Mouse (Mus musculus) liver, adult (tissue): ENCODE data around the gene Itih2.

Experiments
- GATA4 ChIP-seq: IDR thresholded peaks from 2 replicates; pipeline ENCODE4 v1.6.1; 2014; ENCODE audit warnings: mild to moderate bottlenecking, low read length; ENCODE audit not compliant: insufficient replicate concordance

Gene Itih2

GRCm38 (mm10) chr2:10080310-10081010 lies 50.7 kb downstream of the Itih2 start, which contains the start of the genes Atp5c1 and Kin:
Gene Atp5c1 (minus strand): TSS chr2:10080510.
Gene Kin (plus strand): TSS chr2:10080593.
- no peak for TF ChIP-seq GATA4

GRCm38 (mm10) chr2:10079745-10080309 lies 51.4 kb downstream of the Itih2 start:
- TF ChIP-seq GATA4: no peak

- TF ChIP-seq GATA4: no peak
Measured at GRCm38 (mm10) chr2:10076675-10077074, 54.5 kb downstream of the Itih2 start.

GRCm38 (mm10) chr2:10074470-10074869 lies 56.7 kb downstream of the Itih2 start:
- no peak for TF ChIP-seq GATA4

GRCm38 (mm10) chr2:10071751-10072150 lies 59.4 kb downstream of the Itih2 start:
- no peak for TF ChIP-seq GATA4

- TF ChIP-seq GATA4: no peak
Measured at GRCm38 (mm10) chr2:10058836-10059235, 72.4 kb downstream of the Itih2 start.

GRCm38 (mm10) chr2:10051996-10052395 lies 79.2 kb downstream of the Itih2 start:
- TF ChIP-seq GATA4: no peak

- no peak for TF ChIP-seq GATA4
Measured at GRCm38 (mm10) chr2:10050878-10051277, 80.3 kb downstream of the Itih2 start.

GRCm38 (mm10) chr2:10049456-10049855 lies 81.7 kb downstream of the Itih2 start:
- TF ChIP-seq GATA4: no peak

GRCm38 (mm10) chr2:10048461-10048860 lies 82.7 kb downstream of the Itih2 start, which contains the start of gene Taf3:
Gene Taf3 (minus strand): TSS chr2:10048596.
- peak; percentile 75; the same call in 1 of the 2 replicates for TF ChIP-seq GATA4

- no peak for TF ChIP-seq GATA4
Measured at GRCm38 (mm10) chr2:10047758-10048436, 83.3 kb downstream of the Itih2 start.
